Mouse (Mus musculus) retina, postnatal 1 day (tissue): ENCODE measurements around the gene Irx6.

Source experiments
- DNase-seq: peaks from one replicate; pipeline ENCODE4 v3.0.0-alpha.2; 2012

The Irx6 gene

GRCm38 (mm10) chr8:92723320-92723719 is 49.2 kb downstream of the Irx6 start:
- peak; percentile 76 for DNase-seq

- peak; percentile 97 for DNase-seq
Observed at GRCm38 (mm10) chr8:92723947-92724346, 49.9 kb downstream of the Irx6 start.

GRCm38 (mm10) chr8:92724359-92724758 is 50.3 kb downstream of the Irx6 start:
- no peak for DNase-seq
